Mouse (Mus musculus) intestine, postnatal 0 days (tissue): ENCODE results near the gene Rabl6. TPM values are rescaled to one million over a fixed set of nuclear protein-coding genes. Genes with fewer than 3 reads are reported as not detected.

Experiments
- ATAC-seq: fragments of 200-750 bp; cut with Nextera tagmentation; 2 replicates; pipeline ENCODE4 v1.8.0; 2017; ENCODE audit warnings: mild to moderate bottlenecking, moderate TSS enrichment, moderate library complexity
- H3K27ac ChIP-seq: fragments of 300-500 bp; sonication (generic); 2 replicates; pipeline ENCODE4 v1.5.1; 2014; ENCODE audit warnings: mild to moderate bottlenecking, low read depth, low read length, moderate library complexity
- H3K27me3 ChIP-seq: fragments of 300-500 bp; sonication (generic); replicated peaks from 2 replicates; pipeline ENCODE4 v1.6.1; 2014; ENCODE audit warnings: low read length, mixed read lengths; ENCODE audit not compliant: control insufficient read depth, insufficient read depth
- H3K36me3 ChIP-seq: fragments of 300-500 bp; sonication (generic); 2 replicates; pipeline ENCODE4 v1.6.1; 2014; ENCODE audit warnings: mild to moderate bottlenecking, moderate library complexity; ENCODE audit not compliant: control insufficient read depth, insufficient read depth
- H3K4me1 ChIP-seq: fragments of 300-500 bp; sonication (generic); replicated peaks from 2 replicates; pipeline ENCODE4 v1.6.1; 2014; ENCODE audit warnings: antibody characterized with exemption, low read length, mixed read lengths; ENCODE audit not compliant: control insufficient read depth, insufficient read depth
- H3K4me2 ChIP-seq: fragments of 300-500 bp; sonication (generic); replicated peaks from 2 replicates; pipeline ENCODE4 v1.6.1; 2014; ENCODE audit warnings: low read depth, mild to moderate bottlenecking, moderate library complexity
- H3K4me3 ChIP-seq: fragments of 300-500 bp; sonication (generic); 2 replicates; pipeline ENCODE4 v1.5.1; 2014; ENCODE audit warnings: low read depth, low read length
- H3K9ac ChIP-seq: fragments of 300-500 bp; sonication (generic); 2 replicates; pipeline ENCODE4 v1.6.1; 2014; ENCODE audit warnings: mild to moderate bottlenecking, low read depth, low read length
- H3K9me3 ChIP-seq: fragments of 300-500 bp; sonication (generic); 2 replicates; pipeline ENCODE4 v1.6.1; 2016; ENCODE audit warnings: mixed run types; ENCODE audit not compliant: control insufficient read depth
- CTCF ChIP-seq: sonication (generic); IDR thresholded peaks from 2 replicates; pipeline ENCODE4 v1.5.1; 2016; ENCODE audit warnings: low read depth, mild to moderate bottlenecking, control low read depth, antibody characterized with exemption, moderate library complexity
- WGBS: fragments of 180-500 bp; shearing (Covaris S2); extraction: QIAGEN DNeasy Blood & Tissue Kit; methylation state at CpG from one replicate; pipeline ENCODE4 v1.1.7; 2014; 5-methylcytosine and 5-hydroxymethylcytosine counted together
- polyA plus RNA-seq: library from polyadenylated mRNA; unstranded; fragments of >200 nt; fragmentation: Nextera tagmentation; extraction: Ambion mirVana; gene quantifications from 2 replicates; pipeline ENCODE4 v1.2.1, GENCODE M21; 2015

The Rabl6 gene
- polyA plus RNA-seq, 1 experiment from 2014 or later = 26.8 TPM

DNA sequence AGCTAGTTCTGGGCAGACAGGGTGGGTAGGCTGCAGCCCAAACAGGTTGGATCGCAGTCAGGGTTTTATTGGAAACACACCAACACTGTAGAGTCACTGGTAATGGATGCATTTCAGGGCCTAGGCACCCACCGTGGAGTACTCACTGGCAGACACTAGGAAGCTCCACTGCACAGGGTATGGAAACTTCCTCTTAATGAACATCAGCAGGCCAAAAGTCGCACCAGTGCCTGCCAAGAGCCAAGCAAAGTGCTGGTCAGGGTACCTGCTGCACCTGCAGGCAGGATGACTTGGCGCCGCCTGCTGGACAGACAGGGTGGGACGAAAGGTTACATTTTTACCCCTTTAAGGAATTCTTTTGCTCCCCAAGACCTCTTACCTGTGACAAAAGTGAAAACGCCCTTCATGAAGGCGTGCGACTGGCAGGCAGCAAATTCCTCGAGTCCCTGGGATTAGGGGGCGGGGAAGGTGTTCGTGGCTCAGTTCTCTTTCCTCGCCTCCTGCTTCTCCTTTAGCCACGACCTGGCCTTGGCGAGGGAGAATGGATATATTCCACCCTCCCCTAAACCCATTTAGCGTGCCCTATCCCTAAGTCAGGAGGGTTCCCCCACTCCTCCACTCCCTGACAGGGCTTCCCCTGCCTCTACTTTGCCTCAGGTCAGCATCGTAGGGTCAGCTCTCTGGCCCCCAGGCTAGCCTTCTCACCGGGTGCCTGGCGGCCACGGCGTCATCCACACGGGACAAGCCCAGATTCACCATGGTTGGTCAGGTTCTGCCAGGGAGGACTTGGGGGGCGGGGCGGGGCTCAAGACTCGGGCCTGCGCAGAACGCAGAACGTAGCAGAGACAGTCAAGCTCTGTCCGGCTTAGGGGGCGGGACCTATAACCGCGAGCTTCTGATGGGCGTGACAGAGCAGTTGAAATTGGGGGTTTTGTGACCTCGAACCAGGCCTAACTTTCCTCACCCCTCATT is 13.2 kb upstream of the Rabl6 start, which contains the start of gene Tmem141:
Gene Tmem141, minus strand, starts transcription at position 777 of the 972 bp plus-strand sequence.
- WGBS = 5% methylated on average over 34 of the region's 34 CpGs
- H3K9me3 ChIP-seq = no peaks in the 10 kb centered on the region
- ATAC-seq = peak; percentile 86
- peak within 1 kb of the TSS; percentile 78 for H3K4me2 ChIP-seq
- H3K36me3 ChIP-seq = no peaks in the 10 kb centered on the region; the same call in 1 of the 2 replicates
- H3K27ac ChIP-seq = no peak within 1 kb of the TSS
- peak; percentile 86 for TF ChIP-seq CTCF
- no peaks in the 10 kb centered on the region for H3K4me1 ChIP-seq
- H3K9ac ChIP-seq = peak within 1 kb of the TSS; percentile 28
- peak within 1 kb of the TSS; percentile 47 for H3K4me3 ChIP-seq
- peaks cover 9% of the 10 kb centered on the region; the same call in 1 of the 2 replicates for H3K27me3 ChIP-seq

DNA sequence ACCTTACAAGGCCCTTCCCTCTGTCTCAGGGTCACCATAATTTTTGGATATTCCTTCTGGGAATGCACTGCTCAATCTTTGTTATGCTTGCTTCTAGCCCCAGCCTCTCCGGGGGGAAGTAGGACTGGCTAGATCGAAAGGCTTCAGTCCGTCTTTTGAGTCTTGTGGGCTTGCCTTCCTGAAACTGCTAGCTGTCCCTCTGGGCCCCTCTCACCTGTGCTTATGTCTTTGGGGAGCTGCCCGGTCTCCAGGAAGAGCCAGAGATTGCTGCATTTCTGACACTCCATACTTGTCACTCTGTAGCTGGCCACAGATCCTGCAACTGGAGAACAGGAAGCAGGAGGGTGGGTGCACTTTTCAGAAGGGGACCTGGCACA is 12.5 kb upstream of the Rabl6 start:
- TF ChIP-seq CTCF = no peak
- H3K4me2 ChIP-seq = no peak overlapping the region
- H3K27ac ChIP-seq = no peak overlapping the region
- H3K36me3 ChIP-seq = no peaks in the 10 kb centered on the region; the same call in 1 of the 2 replicates
- ATAC-seq = no peak
- no peaks in the 10 kb centered on the region for H3K4me1 ChIP-seq
- no peak overlapping the region for H3K4me3 ChIP-seq
- WGBS = 87% methylated on average over 4 of the region's 4 CpGs
- H3K27me3 ChIP-seq = peaks cover 14% of the 10 kb centered on the region; the same call in 1 of the 2 replicates
- no peaks in the 10 kb centered on the region for H3K9me3 ChIP-seq
- H3K9ac ChIP-seq = no peak overlapping the region

DNA sequence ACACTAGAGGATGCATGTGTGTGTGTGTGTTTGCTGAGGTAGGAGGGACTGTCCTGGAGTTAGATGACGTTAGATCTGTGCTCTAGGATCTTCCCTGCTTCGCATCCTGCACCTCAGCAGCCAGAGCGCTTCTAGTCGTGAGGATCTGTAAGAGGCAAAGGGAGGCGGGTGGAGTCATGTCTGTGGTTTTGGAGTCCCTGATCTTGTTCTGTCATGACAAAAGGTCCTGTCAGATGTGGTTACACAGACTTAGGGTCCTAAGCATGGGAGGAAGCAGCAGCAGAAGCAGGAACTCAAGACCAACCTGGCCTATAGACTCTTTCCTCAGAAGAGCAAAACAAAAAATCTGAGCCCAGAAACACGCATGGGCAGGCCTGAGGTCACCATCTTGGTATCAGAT is 12.1 kb upstream of the Rabl6 start:
- Histone ChIP-seq H3K9ac (no peak overlapping the region), H3K4me1 (no peaks in the 10 kb centered on the region), H3K9me3 (no peaks in the 10 kb centered on the region), H3K4me2 (no peak overlapping the region), H3K27me3 (peaks cover 14% of the 10 kb centered on the region; the same call in 1 of the 2 replicates), H3K4me3 (no peak overlapping the region), H3K27ac (no peak overlapping the region), H3K36me3 (no peaks in the 10 kb centered on the region; the same call in 1 of the 2 replicates)
- WGBS = 84% methylated on average over 6 of the region's 6 CpGs
- TF ChIP-seq CTCF = no peak
- no peak for ATAC-seq

DNA sequence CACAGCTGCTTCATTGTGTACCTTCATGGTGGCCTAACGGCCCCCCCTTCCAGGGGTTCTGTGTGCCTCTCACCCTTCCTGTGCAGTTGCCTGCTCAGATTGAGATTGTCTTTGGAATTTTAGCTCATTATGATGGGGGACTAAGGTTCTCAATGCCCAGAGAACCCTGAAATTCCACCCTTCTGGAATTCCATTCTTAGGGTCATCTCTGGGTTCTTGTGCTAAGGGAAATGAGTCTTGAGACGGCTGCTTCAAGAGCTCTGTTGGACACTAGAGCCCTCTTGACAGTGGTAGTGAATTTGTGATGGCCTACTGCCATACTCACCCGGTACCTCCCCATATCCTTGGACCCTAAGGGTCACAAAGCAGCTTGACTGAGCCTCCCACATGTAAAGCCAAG is 9.3 kb upstream of the Rabl6 start, which contains the start of gene Ccdc183:
Gene Ccdc183, minus strand, starts transcription at position 101 of the 400 bp plus-strand sequence.
- Histone ChIP-seq H3K4me1 (no peaks in the 10 kb centered on the region), H3K9ac (no peak within 1 kb of the TSS), H3K9me3 (no peaks in the 10 kb centered on the region), H3K27me3 (peaks cover 14% of the 10 kb centered on the region; the same call in 1 of the 2 replicates), H3K4me3 (no peak within 1 kb of the TSS), H3K4me2 (no peak within 1 kb of the TSS), H3K36me3 (no peaks in the 10 kb centered on the region; the same call in 1 of the 2 replicates), H3K27ac (no peak within 1 kb of the TSS)
- ATAC-seq = no peak
- no peak for TF ChIP-seq CTCF
- 74% methylated on average over 3 of the region's 3 CpGs for WGBS

DNA sequence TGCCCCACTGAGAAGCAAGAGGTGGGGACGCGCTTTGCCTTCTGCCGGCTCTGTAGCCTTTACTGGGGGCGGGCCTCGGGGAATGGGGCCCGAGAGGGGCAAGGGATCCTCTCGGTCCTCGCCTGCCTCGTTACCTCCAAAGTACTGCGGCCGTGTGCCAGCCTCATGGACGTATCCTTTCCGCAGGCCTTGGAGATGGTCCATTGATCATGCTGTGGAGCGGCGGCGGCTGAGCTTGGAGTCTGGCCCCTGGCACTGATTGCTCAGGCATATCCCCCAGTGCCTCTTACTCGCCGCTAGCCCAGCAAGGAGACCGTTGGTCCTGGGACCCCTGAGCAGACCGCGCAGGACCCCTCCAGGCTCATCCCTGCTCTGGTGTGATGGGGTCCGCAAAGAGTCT is 8.1 kb upstream of the Rabl6 start:
- no peaks in the 10 kb centered on the region for H3K9me3 ChIP-seq
- no peak for ATAC-seq
- 19% methylated on average over 19 of the region's 22 CpGs for WGBS
- no peaks in the 10 kb centered on the region for H3K4me1 ChIP-seq
- no peak overlapping the region for H3K27ac ChIP-seq
- H3K4me2 ChIP-seq = peak overlapping the region; percentile 54
- no peak overlapping the region for H3K9ac ChIP-seq
- peaks cover 14% of the 10 kb centered on the region; the same call in 1 of the 2 replicates for H3K27me3 ChIP-seq
- peak overlapping the region; percentile 20 for H3K4me3 ChIP-seq
- TF ChIP-seq CTCF = no peak
- no peaks in the 10 kb centered on the region; the same call in 1 of the 2 replicates for H3K36me3 ChIP-seq

DNA sequence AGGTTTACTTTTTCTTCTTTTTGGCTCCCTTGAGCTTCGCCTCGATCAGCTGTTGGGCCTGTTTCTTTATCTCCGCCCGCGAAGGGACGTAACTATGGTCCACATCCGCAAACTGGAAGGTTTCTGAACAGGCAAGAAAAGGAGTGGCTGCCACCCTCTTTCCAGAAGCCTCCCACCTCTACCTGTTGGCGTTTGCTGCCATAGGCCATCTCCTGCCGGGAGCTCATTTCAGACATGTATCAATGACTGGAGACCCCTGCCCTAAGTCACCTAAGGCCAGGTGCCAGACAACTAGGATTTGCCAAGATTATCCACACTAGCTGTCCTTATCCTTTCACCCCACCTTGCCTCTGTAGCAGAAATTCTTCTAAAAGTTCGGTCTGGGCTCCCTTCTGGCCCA is 350 bp upstream of the Rabl6 start:
- no peaks in the 10 kb centered on the region for H3K36me3 ChIP-seq
- H3K27me3 ChIP-seq = no peaks in the 10 kb centered on the region
- 44% methylated on average over 10 of the region's 10 CpGs for whole genome bisulfite sequencing
- no peak overlapping the region for H3K9ac ChIP-seq
- H3K4me3 ChIP-seq = peak overlapping the region; percentile 96; the same call in 1 of the 2 replicates
- TF ChIP-seq CTCF = no peak
- no peaks in the 10 kb centered on the region for H3K9me3 ChIP-seq
- ATAC-seq = no peak; the same call in 1 of the 2 replicates
- H3K4me2 ChIP-seq = peak overlapping the region; percentile 90
- H3K4me1 ChIP-seq = peaks cover 10% of the 10 kb centered on the region; the same call in 1 of the 2 replicates
- H3K27ac ChIP-seq = no peak overlapping the region
